Mouse (Mus musculus): Measurements from ENCODE around the gene Gm14743. TPM values are rescaled to one million over a fixed set of nuclear protein-coding genes. Genes with fewer than 3 reads are reported as not detected.
"Not testable (repeated sequence)": the region's sequence is repeated elsewhere in the genome, so short reads cannot be mapped to it uniquely, and the experiment has no call there.

Gm14743 gene
- polyA plus RNA-seq (2015; fragmentation: Nextera tagmentation; extraction: Ambion mirVana) = not detected in 2 replicates

GRCm38 (mm10) chrX:78245821-78246220 is at the start of gene Gm14743:
Gm14743 (minus strand) TSS chrX:78245921.
- H3K27ac ChIP-seq (ENCODE audit: low read length); H3K4me2 ChIP-seq (ENCODE audit: low read depth, low read length); H3K4me1 ChIP-seq (ENCODE audit: control insufficient read depth, insufficient read depth, low read length); ATAC-seq; H3K36me3 ChIP-seq (ENCODE audit: control insufficient read depth, insufficient read depth, low read length); H3K4me3 ChIP-seq (ENCODE audit: low read length); H3K27me3 ChIP-seq (replicated peaks; ENCODE audit: control insufficient read depth, insufficient read depth, low read length); H3K9ac ChIP-seq (ENCODE audit: low read depth, low read length); H3K9me3 ChIP-seq (ENCODE audit: control insufficient read depth, low read length): not testable (repeated sequence)
- WGBS = no CpG with 5 or more reads among the region's 3 CpGs

- Histone ChIP-seq H3K4me1 (ENCODE audit: control insufficient read depth, insufficient read depth, low read length) (no peaks in the 10 kb centered on the region), H3K4me3 (ENCODE audit: low read length) (no peak overlapping the region), H3K4me2 (ENCODE audit: low read depth, low read length) (no peak overlapping the region), H3K9me3 (ENCODE audit: control insufficient read depth, low read length) (no peaks in the 10 kb centered on the region), H3K9ac (ENCODE audit: low read depth, low read length) (no peak overlapping the region), H3K27ac (ENCODE audit: low read length) (no peak overlapping the region), H3K36me3 (ENCODE audit: control insufficient read depth, insufficient read depth, low read length) (no peaks in the 10 kb centered on the region), H3K27me3 (replicated peaks; ENCODE audit: control insufficient read depth, insufficient read depth, low read length) (no peaks in the 10 kb centered on the region)
- no peak for ATAC-seq
- WGBS = 95% methylated on average over 5 of the region's 5 CpGs
Measured at GRCm38 (mm10) chrX:78202829-78203228, 42.9 kb downstream of the Gm14743 start.

- H3K4me1 ChIP-seq (ENCODE audit: control insufficient read depth, insufficient read depth, low read length); H3K27me3 ChIP-seq (replicated peaks; ENCODE audit: control insufficient read depth, insufficient read depth, low read length); H3K36me3 ChIP-seq (ENCODE audit: control insufficient read depth, insufficient read depth, low read length); H3K4me2 ChIP-seq (ENCODE audit: low read depth, low read length); ATAC-seq; H3K9me3 ChIP-seq (ENCODE audit: control insufficient read depth, low read length); H3K4me3 ChIP-seq (ENCODE audit: low read length); H3K27ac ChIP-seq (ENCODE audit: low read length); H3K9ac ChIP-seq (ENCODE audit: low read depth, low read length): not testable (repeated sequence)
- 52% methylated on average over 1 of the region's 1 CpGs for WGBS
Measured at GRCm38 (mm10) chrX:78202220-78202619, 43.5 kb downstream of the Gm14743 start.

Other genes with a start within 250 kb of the Gm14743 start
- gene Obp1a, start 154.5 kb downstream of the Gm14743 start, polyA plus RNA-seq (2015; fragmentation: Nextera tagmentation; extraction: Ambion mirVana) = not detected in 2 replicates
- gene Gm5938, start 120.5 kb downstream of the Gm14743 start, polyA plus RNA-seq (2015; fragmentation: Nextera tagmentation; extraction: Ambion mirVana) = not detected in 2 replicates
- not detected in 2 replicates for gene Obp1b, start 59.1 kb downstream of the Gm14743 start, polyA plus RNA-seq (2015; fragmentation: Nextera tagmentation; extraction: Ambion mirVana)
- gene 4930480E11Rik, start 123.7 kb upstream of the Gm14743 start, polyA plus RNA-seq (2015; fragmentation: Nextera tagmentation; extraction: Ambion mirVana) = not detected in 2 replicates

Data from intestine, embryonic 16.5 days (tissue).